Mouse (Mus musculus) hindbrain, embryonic 12.5 days (tissue): ENCODE results near the gene Gm5072. TPM values are rescaled to one million over a fixed set of nuclear protein-coding genes. Genes with fewer than 3 reads are reported as not detected.
"Not testable (repeated sequence)": the region's sequence is repeated elsewhere in the genome, so short reads cannot be mapped to it uniquely, and the experiment has no call there.

Source experiments
- ATAC-seq: fragments of 200-750 bp; cut with Nextera tagmentation; 2 replicates; pipeline ENCODE4 v1.8.0; 2017; ENCODE audit warnings: moderate TSS enrichment; ENCODE audit not compliant: low FRiP score
- H3K27ac ChIP-seq: fragments of 300-500 bp; sonication (generic); 2 replicates; pipeline ENCODE4 v1.5.1; 2016; ENCODE audit warnings: mild to moderate bottlenecking
- H3K27me3 ChIP-seq: fragments of 300-500 bp; sonication (generic); 2 replicates; pipeline ENCODE4 v1.6.1; 2016; ENCODE audit warnings: mild to moderate bottlenecking
- H3K36me3 ChIP-seq: fragments of 300-500 bp; sonication (generic); 2 replicates; pipeline ENCODE4 v1.6.1; 2016; ENCODE audit warnings: mild to moderate bottlenecking
- H3K4me1 ChIP-seq: fragments of 300-500 bp; sonication (generic); 2 replicates; pipeline ENCODE4 v1.6.1; 2016
- H3K4me2 ChIP-seq: fragments of 300-500 bp; sonication (generic); replicated peaks from 2 replicates; pipeline ENCODE4 v1.6.1; 2016; ENCODE audit warnings: mild to moderate bottlenecking
- H3K4me3 ChIP-seq: fragments of 300-500 bp; sonication (generic); 2 replicates; pipeline ENCODE4 v1.5.1; 2016; ENCODE audit warnings: mild to moderate bottlenecking
- H3K9ac ChIP-seq: fragments of 300-500 bp; sonication (generic); 2 replicates; pipeline ENCODE4 v1.6.1; 2016; ENCODE audit warnings: mild to moderate bottlenecking, moderate library complexity
- H3K9me3 ChIP-seq: fragments of 300-500 bp; sonication (generic); replicated peaks from 2 replicates; pipeline ENCODE4 v1.6.1; 2016; ENCODE audit warnings: mild to moderate bottlenecking
- WGBS: fragments of 180-500 bp; shearing (Covaris S2); methylation state at CpG from one replicate; pipeline ENCODE4 v1.1.7; 2016; 5-methylcytosine and 5-hydroxymethylcytosine counted together
- polyA plus RNA-seq: library from polyadenylated mRNA; unstranded; fragments of >200 nt; fragmentation: Nextera tagmentation; extraction: Ambion mirVana; gene quantifications from 2 replicates; pipeline ENCODE4 v1.2.1, GENCODE M21; 2016

The Gm5072 gene
- not detected in 2 replicates for polyA plus RNA-seq

GRCm38 (mm10) chrX:91392200-91392599 is at the start of gene Gm5072:
Gene Gm5072, plus strand, starts transcription at chrX:91392500.
- H3K4me3 ChIP-seq, H3K9ac ChIP-seq, H3K36me3 ChIP-seq, H3K27ac ChIP-seq, H3K27me3 ChIP-seq, ATAC-seq, H3K9me3 ChIP-seq, H3K4me1 ChIP-seq, H3K4me2 ChIP-seq: not testable (repeated sequence)
- WGBS = no CpG with 5 or more reads among the region's 5 CpGs

Other genes starting within 250 kb of the Gm5072 start
- gene Mageb2, start 60.8 kb upstream of the Gm5072 start, polyA plus RNA-seq = not detected in 2 replicates
- gene Gm8914, start 87.6 kb downstream of the Gm5072 start, polyA plus RNA-seq = not detected in 2 replicates
- not detected in 2 replicates for gene 1700084M14Rik, start 183.4 kb downstream of the Gm5072 start, polyA plus RNA-seq
- gene Gm14781, start 239.7 kb downstream of the Gm5072 start, polyA plus RNA-seq = not detected in 2 replicates